ENCODE assay signal across 9 mouse cellular contexts in genomic region chr7:27675222-27675612, GRCm38 (mm10). TPM values are rescaled to one million over a fixed set of nuclear protein-coding genes. Genes with fewer than 3 reads are reported as not detected.
DNase-seq lines count a peak whose midpoint lies in the region; ATAC-seq and TF ChIP-seq lines count a peak whose summit lies in the region.
"Had no signal": no experiment of that assay in that cellular context is flagged by ENCODE, and none has a peak within 500 bp of the region (broad histone marks: within the 10 kb centered on the region; RNA-seq: fewer than 3 reads in every experiment).

No protein-coding gene starts in this region.

- TF ChIP-seq EP300 in lung, postnatal 0 days (IDR thresholded peaks at IDR 0.05), result no peak

- no peak for TF ChIP-seq CTCF in lung, postnatal 0 days (IDR thresholded peaks at IDR 0.05)

- no peak for ATAC-seq in lung, postnatal 0 days
- ATAC-seq in forebrain, embryonic 13.5 days, result no peak
- ATAC-seq in limb, embryonic 11.5 days (ENCODE audit: insufficient number of reproducible peaks, low FRiP score, low TSS enrichment, low read depth), result no peak
- no peak for ATAC-seq in neural tube, embryonic 14.5 days (ENCODE audit: low read depth)
- ATAC-seq in monocyte, adult 5-6 weeks (replicated peaks; ENCODE audit: insufficient number of reproducible peaks, low FRiP score, low TSS enrichment, poor library complexity, severe bottlenecking), result no peak

- 38% methylated on average over 14 of the region's 14 CpGs for WGBS in lung, postnatal 0 days
- 19% methylated on average over 14 of the region's 14 CpGs for WGBS in forebrain, embryonic 13.5 days
- 33% methylated on average over 14 of the region's 14 CpGs for whole genome bisulfite sequencing in limb, embryonic 11.5 days
- 40% methylated on average over 14 of the region's 14 CpGs for WGBS in neural tube, embryonic 14.5 days

- no peak overlapping the region for H3K27ac ChIP-seq in lung, postnatal 0 days (ENCODE audit: low read length)
- peak overlapping the region; percentile 86; the same call in 1 of the 2 replicates for H3K27ac ChIP-seq in forebrain, embryonic 13.5 days
- no peak overlapping the region for H3K27ac ChIP-seq in limb, embryonic 11.5 days (replicated peaks; ENCODE audit: low read depth, low read length)
- peak overlapping the region; percentile 87; the same call in 1 of the 2 replicates for H3K27ac ChIP-seq in neural tube, embryonic 14.5 days (ENCODE audit: low read depth, low read length)

- H3K9ac ChIP-seq in lung, postnatal 0 days (replicated peaks; ENCODE audit: low read depth), result no peak overlapping the region
- peak overlapping the region; percentile 94 for H3K9ac ChIP-seq in forebrain, embryonic 13.5 days
- H3K9ac ChIP-seq in limb, embryonic 11.5 days (ENCODE audit: low read length), result no peak overlapping the region
- peak overlapping the region; percentile 94; the same call in 1 of the 2 replicates for H3K9ac ChIP-seq in neural tube, embryonic 14.5 days (replicated peaks; ENCODE audit: low read depth, low read length)

- peak overlapping the region; percentile 93; the same call in 1 of the 2 replicates for H3K4me3 ChIP-seq in lung, postnatal 0 days (ENCODE audit: low read depth, low read length)
- peak overlapping the region; percentile 93 for H3K4me3 ChIP-seq in forebrain, embryonic 13.5 days
- peak overlapping the region; percentile 89 for H3K4me3 ChIP-seq in limb, embryonic 11.5 days (ENCODE audit: low read depth, low read length)
- peak overlapping the region; percentile 89 for H3K4me3 ChIP-seq in neural tube, embryonic 14.5 days (ENCODE audit: low read depth, low read length)

- no peak overlapping the region; the same call in 1 of the 2 replicates for H3K4me2 ChIP-seq in lung, postnatal 0 days (replicated peaks; ENCODE audit: low read depth, low read length)
- H3K4me2 ChIP-seq in forebrain, embryonic 13.5 days, result peak overlapping the region; percentile 100
- H3K4me2 ChIP-seq in limb, embryonic 11.5 days (ENCODE audit: low read depth, severe bottlenecking), result peak overlapping the region; percentile 100
- peak overlapping the region; percentile 96 for H3K4me2 ChIP-seq in neural tube, embryonic 14.5 days (ENCODE audit: low read depth, low read length)

- H3K4me1 ChIP-seq in lung, postnatal 0 days (ENCODE audit: insufficient read depth, low read depth, low read length), result peaks cover 13% of the 10 kb centered on the region
- peaks cover 40% of the 10 kb centered on the region for H3K4me1 ChIP-seq in forebrain, embryonic 13.5 days
- H3K4me1 ChIP-seq in limb, embryonic 11.5 days (ENCODE audit: control insufficient read depth, insufficient read depth, low read length), result peaks cover 6% of the 10 kb centered on the region; the same call in 1 of the 2 replicates
- peaks cover 20% of the 10 kb centered on the region for H3K4me1 ChIP-seq in neural tube, embryonic 14.5 days (ENCODE audit: control insufficient read depth, insufficient read depth, low read length)

- no peaks in the 10 kb centered on the region for H3K36me3 ChIP-seq in lung, postnatal 0 days (ENCODE audit: insufficient read depth, low read length)
- H3K36me3 ChIP-seq in forebrain, embryonic 13.5 days (ENCODE audit: poor library complexity, severe bottlenecking), result peaks cover 18% of the 10 kb centered on the region
- no peaks in the 10 kb centered on the region; the same call in 1 of the 2 replicates for H3K36me3 ChIP-seq in limb, embryonic 11.5 days (ENCODE audit: control insufficient read depth, insufficient read depth, low read length)
- no peaks in the 10 kb centered on the region for H3K36me3 ChIP-seq in neural tube, embryonic 14.5 days (ENCODE audit: control insufficient read depth, insufficient read depth, low read length)

- H3K9me3 ChIP-seq in lung, postnatal 0 days (ENCODE audit: low read length), result no peaks in the 10 kb centered on the region
- no peaks in the 10 kb centered on the region for H3K9me3 ChIP-seq in forebrain, embryonic 13.5 days (replicated peaks)
- H3K9me3 ChIP-seq in limb, embryonic 11.5 days (ENCODE audit: control insufficient read depth, low read length), result no peaks in the 10 kb centered on the region
- H3K9me3 ChIP-seq in neural tube, embryonic 14.5 days (ENCODE audit: control insufficient read depth, low read length), result no peaks in the 10 kb centered on the region

- no peak for DNase-seq in lung, postnatal 0 days (ENCODE audit: low spot score)
- no peak for DNase-seq in lung, postnatal 36 days
- DNase-seq in limb, embryonic 11.5 days (ENCODE audit: low spot score), result no peak
- no peak for DNase-seq in right cerebral cortex, postnatal 36 days (ENCODE audit: low spot score in 2 of 2)
- no peak for DNase-seq in right cerebral cortex, adult 18-20 months

- H3K27me3 ChIP-seq in lung, postnatal 0 days (replicated peaks; ENCODE audit: insufficient read depth, low read length), result no peaks in the 10 kb centered on the region
- no peaks in the 10 kb centered on the region for H3K27me3 ChIP-seq in forebrain, embryonic 13.5 days
- no peaks in the 10 kb centered on the region for H3K27me3 ChIP-seq in limb, embryonic 11.5 days (ENCODE audit: control insufficient read depth, insufficient read depth, low read length)
- no peaks in the 10 kb centered on the region for H3K27me3 ChIP-seq in neural tube, embryonic 14.5 days (ENCODE audit: control insufficient read depth, insufficient read depth, low read length)

RNA-seq across cellular contexts. Expression of gene Map3k10, which starts 0.8 kb away (rescaled TPM):
- polyA plus RNA-seq in lung, postnatal 0 days (2015; fragmentation: Nextera tagmentation; extraction: Ambion mirVana), result 4.9 TPM in 2 replicates
- 9.0 TPM in 2 replicates for polyA plus RNA-seq in forebrain, embryonic 13.5 days (2015; fragmentation: Nextera tagmentation; extraction: Ambion mirVana)
- 6.8 and 8.6 TPM in 2 replicates for polyA plus RNA-seq in limb, embryonic 11.5 days (2014; fragmentation: Nextera tagmentation; extraction: Ambion mirVana)
- 17.0 and 22.3 TPM in 2 replicates for polyA plus RNA-seq in neural tube, embryonic 14.5 days (2014; fragmentation: Nextera tagmentation; extraction: Ambion mirVana)
- 3.2 to 18.5 TPM (median 4.4 TPM) in 3 replicates for total RNA-seq in monocyte, adult 5-6 weeks (2017)

RNA-seq across cellular contexts. Expression of gene Zfp607b, which starts 13.9 kb away (rescaled TPM):
- polyA plus RNA-seq in lung, postnatal 0 days (2015; fragmentation: Nextera tagmentation; extraction: Ambion mirVana), result 2.2 and 2.8 TPM in 2 replicates
- polyA plus RNA-seq in forebrain, embryonic 13.5 days (2015; fragmentation: Nextera tagmentation; extraction: Ambion mirVana), result 10.8 and 12.3 TPM in 2 replicates
- 2.8 and 3.1 TPM in 2 replicates for polyA plus RNA-seq in limb, embryonic 11.5 days (2014; fragmentation: Nextera tagmentation; extraction: Ambion mirVana)
- 12.2 and 13.1 TPM in 2 replicates for polyA plus RNA-seq in neural tube, embryonic 14.5 days (2014; fragmentation: Nextera tagmentation; extraction: Ambion mirVana)
- total RNA-seq in monocyte, adult 5-6 weeks (2017), result 0.58 to 1.4 TPM in 2 of 3 replicates, not detected in the other

RNA-seq across cellular contexts. Expression of gene Ttc9b, which starts 21.5 kb away (rescaled TPM):
- polyA plus RNA-seq in lung, postnatal 0 days (2015; fragmentation: Nextera tagmentation; extraction: Ambion mirVana), result 0.12 TPM in 1 of 2 replicates, not detected in the other
- 37.3 and 42.7 TPM in 2 replicates for polyA plus RNA-seq in forebrain, embryonic 13.5 days (2015; fragmentation: Nextera tagmentation; extraction: Ambion mirVana)
- 0.15 and 0.34 TPM in 2 replicates for polyA plus RNA-seq in limb, embryonic 11.5 days (2014; fragmentation: Nextera tagmentation; extraction: Ambion mirVana)
- 80.3 and 111 TPM in 2 replicates for polyA plus RNA-seq in neural tube, embryonic 14.5 days (2014; fragmentation: Nextera tagmentation; extraction: Ambion mirVana)
- total RNA-seq in monocyte, adult 5-6 weeks (2017), result not detected in 3 replicates
- total RNA-seq: adrenal gland, adult 2 months had no signal

RNA-seq across cellular contexts. Expression of gene Zfp60, which starts 56.0 kb away (rescaled TPM):
- polyA plus RNA-seq in lung, postnatal 0 days (2015; fragmentation: Nextera tagmentation; extraction: Ambion mirVana), result 12.6 and 13.6 TPM in 2 replicates
- 116 and 129 TPM in 2 replicates for polyA plus RNA-seq in forebrain, embryonic 13.5 days (2015; fragmentation: Nextera tagmentation; extraction: Ambion mirVana)
- 45.6 and 49.9 TPM in 2 replicates for polyA plus RNA-seq in limb, embryonic 11.5 days (2014; fragmentation: Nextera tagmentation; extraction: Ambion mirVana)
- 98.5 and 117 TPM in 2 replicates for polyA plus RNA-seq in neural tube, embryonic 14.5 days (2014; fragmentation: Nextera tagmentation; extraction: Ambion mirVana)
- 5.2 to 9.4 TPM (median 7.4 TPM) in 3 replicates for total RNA-seq in monocyte, adult 5-6 weeks (2017)

Comparison
In these comparisons a context has a peak if more than half of its experiments do, and no peak if none do; other contexts are left out.
1. H3K27ac ChIP-seq: peak in forebrain, embryonic 13.5 days (single experiment) and neural tube, embryonic 14.5 days (single experiment); none in lung, postnatal 0 days (single experiment) and limb, embryonic 11.5 days (single experiment).
2. H3K9ac ChIP-seq: peak in forebrain, embryonic 13.5 days (single experiment) and neural tube, embryonic 14.5 days (single experiment); none in lung, postnatal 0 days (single experiment) and limb, embryonic 11.5 days (single experiment).
3. RNA of gene Ttc9b, which starts 21.5 kb away (polyA plus RNA-seq): 80.3 to 111 TPM in neural tube, embryonic 14.5 days and 37.3 to 42.7 TPM in forebrain, embryonic 13.5 days; 0.15 to 0.34 TPM in limb, embryonic 11.5 days and 0.12 TPM in lung, postnatal 0 days; every median in the first group is over 10 times any median in the second.
4. Peak in every context shown above with its lines, with median percentiles within 50 percentile points of each other: H3K4me3 ChIP-seq.